Mouse (Mus musculus) ovary, postnatal 14 days (tissue): ENCODE data around the gene Lrmp.
"Not testable (repeated sequence)": the region's sequence is repeated elsewhere in the genome, so short reads cannot be mapped to it uniquely, and the experiment has no call there.

Source experiments
- DNase-seq: peaks from one replicate; pipeline ENCODE4 v3.0.0; 2022; ENCODE audit warnings: low spot score

Lrmp gene

GRCm38 (mm10) chr6:145115476-145116097, at the start of gene Lrmp:
TSS of gene Lrmp (plus strand) at chr6:145115653.
- no peak for DNase-seq

- DNase-seq, result no peak
Measured at GRCm38 (mm10) chr6:145066416-145066815, 49.0 kb upstream of the Lrmp start.

GRCm38 (mm10) chr6:145067679-145068078, 47.8 kb upstream of the Lrmp start:
- DNase-seq, result no peak

GRCm38 (mm10) chr6:145069397-145069796, 46.1 kb upstream of the Lrmp start:
- no peak for DNase-seq

DNA sequence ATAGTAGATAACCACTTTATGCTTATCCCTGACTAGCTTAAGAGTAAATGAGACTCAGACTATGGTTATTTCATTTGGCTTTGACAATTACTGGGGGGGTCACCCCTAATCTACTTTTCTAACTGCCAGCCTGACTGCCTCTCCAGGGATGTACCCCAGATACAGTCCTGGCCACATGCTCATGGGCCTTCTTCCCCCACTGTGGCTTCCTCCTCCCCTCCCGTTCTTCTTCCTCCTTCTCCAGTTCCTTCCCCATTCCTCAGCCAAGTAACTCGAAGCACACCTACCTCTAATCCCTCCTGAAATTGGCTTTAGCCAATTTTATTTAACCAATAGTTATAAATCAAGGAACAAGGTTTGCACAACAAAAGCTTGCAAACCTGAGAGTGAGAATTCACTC, 45.5 kb upstream of the Lrmp start:
- DNase-seq, result no peak

DNA sequence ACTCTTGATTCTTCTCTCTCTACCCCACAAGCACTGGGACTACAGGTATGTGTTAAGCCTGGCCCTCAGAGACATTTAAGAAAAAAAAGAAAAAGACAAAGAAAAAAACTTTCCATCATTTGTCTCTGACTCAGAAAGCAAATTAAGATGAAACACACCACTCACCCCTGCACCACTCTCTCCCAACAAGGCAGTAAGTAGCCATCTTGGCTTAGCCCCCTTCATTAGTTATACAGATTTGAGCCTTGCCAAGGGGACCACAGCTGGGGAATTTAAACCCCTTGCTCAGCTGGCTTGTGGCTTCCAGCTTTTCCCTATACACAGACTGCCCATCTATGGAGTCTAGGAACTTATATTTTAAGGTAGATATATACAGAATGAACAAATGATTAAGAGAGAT, 41.0 kb upstream of the Lrmp start:
- DNase-seq, result no peak

DNA sequence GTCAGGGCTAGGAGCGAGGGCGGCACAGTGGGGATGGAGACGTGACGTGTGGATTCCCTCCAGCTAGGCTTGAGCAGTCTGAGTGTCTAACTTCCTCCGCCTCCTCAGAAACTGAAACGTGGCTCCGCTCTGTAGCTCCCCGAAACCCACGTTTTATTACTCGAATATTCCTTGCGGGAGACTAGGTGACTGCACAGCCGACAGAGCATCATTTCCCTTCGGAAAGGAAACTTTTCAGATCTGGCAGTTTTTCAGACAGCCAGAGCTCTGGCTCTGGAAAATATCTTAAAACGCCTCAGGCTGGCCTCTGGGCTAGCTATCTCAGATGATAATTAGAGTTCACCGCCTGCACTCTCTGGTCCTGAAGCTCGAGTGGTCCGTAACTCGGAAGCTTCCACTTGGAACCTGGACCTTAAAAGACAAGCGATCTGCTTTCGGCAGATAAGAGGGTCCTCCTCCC, 40.3 kb upstream of the Lrmp start:
- no peak for DNase-seq

GRCm38 (mm10) chr6:145075548-145076224, 39.8 kb upstream of the Lrmp start, which contains the start of gene Bcat1:
TSS of gene Bcat1 (minus strand) at chr6:145076184.
- DNase-seq, result no peak

DNA sequence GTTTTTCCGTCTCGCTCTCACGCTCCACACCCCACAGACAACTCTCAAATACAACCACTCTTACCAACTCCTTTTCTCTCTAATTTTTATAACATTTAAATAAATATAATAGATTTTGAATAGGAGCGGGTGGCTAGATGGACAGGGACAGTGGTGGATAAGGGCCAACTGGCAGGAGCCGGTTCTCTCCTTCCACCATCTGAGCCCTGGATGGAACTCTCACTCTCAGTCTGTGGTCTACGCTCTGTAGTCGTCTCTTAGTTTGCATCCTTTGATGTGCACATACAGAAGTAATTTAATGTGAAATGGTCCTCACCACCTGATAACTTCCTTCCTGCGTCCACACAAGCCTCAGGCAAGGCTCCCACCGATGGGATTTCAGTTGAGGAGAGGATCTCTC, 39.2 kb upstream of the Lrmp start:
- DNase-seq, result no peak

DNA sequence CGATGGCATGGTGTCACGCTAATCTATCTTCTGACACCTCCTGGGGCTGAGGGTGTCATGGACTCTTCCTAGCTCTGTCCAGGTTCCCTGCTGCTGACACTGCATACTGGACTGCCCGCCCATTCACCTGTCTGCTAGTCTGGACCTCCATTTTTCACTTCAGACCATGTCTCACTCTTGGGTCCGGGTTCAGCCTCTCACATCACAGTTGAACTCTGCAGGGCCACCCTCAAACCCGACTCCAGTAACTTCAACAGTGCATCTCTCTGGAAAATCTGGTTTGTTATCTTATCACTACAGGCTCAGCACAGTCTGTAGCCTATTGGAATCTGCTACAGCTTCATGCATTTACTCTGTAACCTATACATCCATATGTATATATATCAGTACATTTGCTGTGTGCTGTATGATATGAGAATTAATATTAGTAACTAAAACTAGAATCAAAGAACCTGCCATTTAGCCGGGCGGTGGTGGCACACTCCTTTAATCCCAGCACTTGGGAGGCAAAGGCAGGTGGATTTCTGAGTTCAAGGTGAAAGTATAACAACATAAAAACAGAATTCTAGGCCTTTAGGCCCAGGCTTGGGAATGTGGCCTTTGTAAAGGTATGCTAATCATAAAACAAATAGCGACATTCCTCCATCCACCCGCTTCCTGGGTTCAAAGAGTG, 36.2 kb upstream of the Lrmp start:
- DNase-seq, result no peak

DNA sequence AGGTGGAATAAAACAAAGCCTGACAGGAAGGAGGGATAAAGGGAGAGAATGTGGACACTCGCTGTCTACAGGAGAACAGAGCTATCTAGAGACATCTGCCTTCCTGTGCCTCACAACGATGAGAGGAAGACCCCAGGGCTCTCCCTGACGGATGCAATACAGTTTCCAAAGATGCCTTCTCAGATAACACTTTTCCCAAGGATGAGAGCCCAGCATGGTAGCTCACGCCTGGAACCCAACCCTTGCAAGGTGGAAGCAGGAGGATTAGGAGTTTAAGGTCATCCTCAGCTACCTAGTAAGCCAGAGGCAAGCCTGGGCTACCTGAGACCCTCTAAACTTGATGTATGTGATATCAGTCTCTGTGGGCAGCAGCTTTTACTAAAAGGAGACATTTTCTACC, 33.7 kb upstream of the Lrmp start:
- no peak for DNase-seq

DNA sequence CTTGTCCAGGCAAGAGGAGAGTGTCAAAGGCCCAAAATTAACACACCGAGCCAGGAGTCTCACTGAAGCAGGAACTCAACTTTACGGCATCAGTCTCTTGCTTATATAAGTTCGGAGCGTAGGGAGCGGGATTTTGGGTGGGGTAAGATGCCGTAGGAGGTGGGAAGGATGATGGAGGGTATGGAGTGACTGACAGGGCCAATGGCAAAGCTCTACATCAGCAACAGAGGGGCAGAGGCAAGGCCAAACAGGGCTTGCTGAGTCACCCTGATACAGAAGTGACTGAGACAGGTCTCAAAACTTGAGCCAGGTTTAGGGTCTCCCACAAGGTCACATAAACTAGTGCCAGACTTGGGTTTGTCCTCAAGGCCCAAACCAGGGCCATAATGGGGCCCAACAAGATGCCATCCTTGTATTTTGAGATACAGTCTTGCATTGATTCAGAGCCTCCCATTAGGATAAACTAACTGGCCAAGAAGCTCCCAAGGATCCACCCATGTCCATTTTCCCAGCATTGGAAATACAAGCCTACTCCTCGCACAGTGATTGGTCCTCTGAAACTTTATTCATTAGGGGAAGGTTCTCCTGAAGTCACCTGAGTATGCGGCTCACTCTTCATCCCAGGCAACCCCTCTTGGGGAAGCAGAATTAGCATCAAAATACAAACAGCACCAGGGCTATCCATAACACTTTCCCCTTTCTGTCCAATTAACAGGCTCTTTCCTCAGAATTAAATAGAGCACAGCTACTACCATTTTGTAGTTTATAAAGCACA, 30.9 kb upstream of the Lrmp start:
- DNase-seq, result no peak

GRCm38 (mm10) chr6:145088451-145089113, 26.9 kb upstream of the Lrmp start:
- no peak for DNase-seq

- DNase-seq, result no peak
Measured at GRCm38 (mm10) chr6:145089373-145089772, 26.1 kb upstream of the Lrmp start.

GRCm38 (mm10) chr6:145090201-145090863, 25.1 kb upstream of the Lrmp start:
- no peak for DNase-seq

DNA sequence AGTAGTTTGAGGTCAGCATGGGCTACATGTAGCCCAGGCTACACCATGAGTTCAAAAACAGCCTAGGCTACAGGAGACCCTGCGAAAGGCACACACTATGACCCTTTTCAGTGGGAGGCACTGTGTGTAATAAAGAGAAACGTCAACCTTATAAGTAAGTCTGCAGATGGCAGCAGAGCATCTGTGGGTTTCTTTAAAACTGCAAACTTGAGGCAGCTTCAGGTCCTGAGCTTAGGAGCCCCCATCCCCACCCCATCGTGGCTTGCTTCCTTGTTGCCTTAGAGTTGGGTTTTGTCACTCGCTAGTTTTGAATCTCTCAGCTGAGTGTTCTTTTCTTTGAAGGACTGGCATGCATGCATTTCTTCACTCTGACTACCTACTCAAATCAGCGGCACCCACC, 24.5 kb upstream of the Lrmp start:
- no peak for DNase-seq

DNA sequence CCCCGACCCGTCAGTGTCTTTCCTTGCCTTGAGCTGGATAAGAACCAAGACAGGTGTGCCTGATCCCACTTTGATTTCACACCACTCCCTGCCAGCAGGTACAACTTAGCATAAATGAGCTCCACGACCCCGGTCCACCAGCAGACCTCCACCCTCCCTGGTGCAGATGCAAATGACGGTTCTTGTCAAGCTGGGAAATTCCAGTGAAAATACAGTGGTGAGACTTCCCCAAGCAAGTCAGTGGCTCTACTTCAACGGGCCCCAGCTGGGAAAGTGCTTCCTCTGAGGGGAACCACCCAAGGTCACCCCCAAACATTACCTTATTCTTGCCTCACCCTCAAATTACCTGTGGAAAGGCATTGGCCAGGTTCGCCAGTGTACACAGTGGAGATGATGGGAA, 23.5 kb upstream of the Lrmp start:
- no peak for DNase-seq

DNA sequence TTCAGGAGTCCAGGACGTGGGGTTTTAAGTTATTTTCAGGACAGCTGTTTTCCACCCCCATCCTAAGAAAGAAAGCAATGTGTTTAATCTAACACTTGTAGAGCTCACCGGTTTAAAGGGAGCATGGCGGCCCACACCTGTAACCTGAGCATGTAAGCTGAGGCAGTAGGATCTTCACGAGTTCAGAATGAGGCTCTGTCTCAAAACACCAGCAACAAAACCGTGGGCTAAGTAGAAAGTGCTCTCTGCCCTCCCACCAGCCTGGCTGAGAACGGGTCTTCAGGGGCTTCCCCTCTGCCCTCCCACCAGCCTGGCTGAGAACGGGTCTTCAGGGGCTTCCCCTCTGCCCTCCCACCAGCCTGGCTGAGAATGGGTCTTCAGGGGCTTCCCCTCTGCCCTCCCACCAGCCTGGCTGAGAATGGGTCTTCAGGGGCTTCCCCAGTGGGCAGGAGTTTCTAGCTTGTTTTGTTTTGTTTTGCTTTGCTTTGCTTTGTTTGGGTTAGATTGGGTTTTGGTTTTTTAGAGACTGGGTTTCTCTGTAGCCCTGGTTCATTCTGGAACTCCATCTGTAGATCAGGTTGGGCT, 22.3 kb upstream of the Lrmp start:
- not testable (repeated sequence) for DNase-seq

DNA sequence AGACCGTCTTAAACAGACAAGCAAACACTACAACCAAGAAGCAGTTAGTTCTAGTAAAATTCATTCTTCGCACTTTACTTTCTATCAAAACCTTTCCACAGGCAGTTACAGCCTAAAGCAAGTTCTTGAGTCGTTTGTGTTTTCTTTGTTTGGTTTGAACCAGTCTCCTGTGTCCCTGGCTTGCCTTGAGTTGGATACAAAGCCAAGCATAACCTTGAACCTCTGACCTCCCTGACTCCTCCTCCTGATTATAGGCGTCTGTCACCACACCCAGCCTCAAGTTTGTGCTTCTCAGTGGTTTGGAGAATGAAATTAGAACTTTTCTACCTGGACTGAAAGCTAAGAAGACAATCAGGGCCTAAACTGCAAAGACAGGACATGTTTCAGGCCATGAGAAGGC, 21.0 kb upstream of the Lrmp start:
- DNase-seq, result no peak

DNA sequence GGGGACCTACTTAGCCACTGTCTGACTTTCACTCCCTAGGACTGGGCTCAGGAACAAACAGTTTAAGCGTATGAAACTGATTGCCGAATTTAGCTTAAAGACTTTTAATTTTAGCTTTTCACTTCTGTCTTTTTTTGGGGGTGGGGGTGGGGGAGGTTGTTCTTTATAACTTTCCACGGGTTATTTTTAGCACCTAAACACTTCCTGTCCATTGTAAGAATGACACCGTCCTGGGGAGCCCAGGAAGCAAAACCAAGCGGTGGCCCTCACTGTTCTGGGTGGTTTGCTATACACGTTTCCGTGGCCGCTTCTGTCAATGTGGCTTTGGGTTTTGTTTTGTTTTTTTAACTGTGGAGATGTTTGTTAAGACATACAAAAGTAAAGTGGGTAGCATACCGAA, 14.5 kb upstream of the Lrmp start:
- DNase-seq, result no peak
